Comparison of ENCODE assay signal across 35 mouse cellular contexts in genomic region chr1:83801759-83802158, GRCm38 (mm10).
"Had no signal": no experiment of that assay in that cellular context is flagged by ENCODE, and none has a peak within 500 bp of the region (broad histone marks: within the 10 kb centered on the region; RNA-seq: fewer than 3 reads in every experiment).

No protein-coding gene starts in this region.

- H3K9me3 ChIP-seq: heart, embryonic 10.5 days; heart, embryonic 12.5 days; heart, embryonic 13.5 days; heart, embryonic 15.5 days; hindbrain, embryonic 10.5 days; hindbrain, embryonic 12.5 days; hindbrain, embryonic 13.5 days; hindbrain, embryonic 15.5 days; intestine, embryonic 15.5 days; kidney, embryonic 15.5 days had no signal

- H3K27me3 ChIP-seq: heart, embryonic 12.5 days; heart, embryonic 13.5 days; heart, embryonic 15.5 days; hindbrain, embryonic 12.5 days; hindbrain, embryonic 13.5 days; hindbrain, embryonic 15.5 days; intestine, embryonic 15.5 days; kidney, embryonic 15.5 days had no signal

- H3K4me3 ChIP-seq: heart, adult 2 months; heart, embryonic 10.5 days; heart, embryonic 12.5 days; heart, embryonic 13.5 days; heart, embryonic 15.5 days; hindbrain, embryonic 10.5 days; hindbrain, embryonic 12.5 days; hindbrain, embryonic 13.5 days; hindbrain, embryonic 15.5 days; intestine, embryonic 15.5 days; kidney, embryonic 15.5 days; layer of hippocampus, adult 2 months had no signal

- H3K36me3 ChIP-seq: heart, embryonic 10.5 days; heart, embryonic 12.5 days; heart, embryonic 13.5 days; heart, embryonic 15.5 days; hindbrain, embryonic 10.5 days; hindbrain, embryonic 12.5 days; hindbrain, embryonic 13.5 days; hindbrain, embryonic 15.5 days; intestine, embryonic 15.5 days; kidney, embryonic 15.5 days had no signal

- ATAC-seq: hindbrain, embryonic 16.5 days; hindbrain, postnatal 0 days; inflammation-experienced regulatory T-cells, adult 6 months; intestine, embryonic 15.5 days; intestine, embryonic 16.5 days; intestine, postnatal 0 days had no signal

- H3K4me2 ChIP-seq: heart, embryonic 11.5 days; heart, embryonic 12.5 days; heart, embryonic 13.5 days; heart, embryonic 15.5 days; hindbrain, embryonic 12.5 days; hindbrain, embryonic 13.5 days; hindbrain, embryonic 14.5 days; hindbrain, embryonic 15.5 days; intestine, embryonic 15.5 days; kidney, embryonic 15.5 days had no signal

- H3K4me1 ChIP-seq: heart, embryonic 10.5 days; heart, embryonic 12.5 days; heart, embryonic 13.5 days; heart, embryonic 15.5 days; hindbrain, embryonic 10.5 days; hindbrain, embryonic 12.5 days; hindbrain, embryonic 15.5 days; kidney, embryonic 15.5 days had no signal

- DNase-seq: heart, adult 2 months; heart, postnatal 10 days; heart, postnatal 14 days; heart, postnatal 36 days; heart, postnatal 4 days; kidney, adult 11 months; kidney, adult 18-20 months; kidney, adult 2 months; kidney, adult 8-10 months; kidney, adult 9 months; kidney, postnatal 10 days; kidney, postnatal 14 days; kidney, postnatal 25 days; kidney, postnatal 36 days; kidney, postnatal 4 days; layer of hippocampus, adult 9-11 months had no signal

- H3K9ac ChIP-seq: heart, embryonic 12.5 days; heart, embryonic 13.5 days; heart, embryonic 15.5 days; hindbrain, embryonic 12.5 days; hindbrain, embryonic 13.5 days; hindbrain, embryonic 14.5 days; hindbrain, embryonic 15.5 days; intestine, embryonic 15.5 days; kidney, embryonic 15.5 days had no signal

- H3K27ac ChIP-seq: heart, adult 2 months; heart, embryonic 10.5 days; heart, embryonic 13.5 days; heart, embryonic 15.5 days; hindbrain, embryonic 10.5 days; hindbrain, embryonic 12.5 days; hindbrain, embryonic 13.5 days; hindbrain, embryonic 14.5 days; hindbrain, embryonic 15.5 days; hindbrain, postnatal 0 days; intestine, embryonic 15.5 days; kidney, embryonic 15.5 days; kidney, postnatal 0 days; layer of hippocampus, adult 2 months had no signal
